Mouse (Mus musculus) MEL (cell line): ENCODE data around the gene Olfr1131.
"Not testable (repeated sequence)": the region's sequence is repeated elsewhere in the genome, so short reads cannot be mapped to it uniquely, and the experiment has no call there.

Experiments used
- CTCF ChIP-seq, 3 experiments: IDR thresholded peaks in 2 of 3; conservative IDR thresholded peaks in 1 of 3; 2 replicates each; pipeline ENCODE4 v1.5.1; 2011 to 2012; ENCODE audit warnings: low read length in 3 of 3, low read depth in 2 of 3, mild to moderate bottlenecking in 2 of 3, improper control_type of control experiment in 1 of 3, inconsistent platforms in 1 of 3, mixed read lengths in 1 of 3, moderate library complexity in 1 of 3; ENCODE audit not compliant: control insufficient read depth in 1 of 3, insufficient read depth in 1 of 3, poor library complexity in 1 of 3, severe bottlenecking in 1 of 3
- E2F4 ChIP-seq: IDR thresholded peaks from 2 replicates; pipeline ENCODE4 v1.6.1; 2011; ENCODE audit warnings: low read depth, low read length, improper control_type of control experiment, borderline replicate concordance
- POLR2A ChIP-seq, 2 experiments: IDR thresholded peaks; 2 replicates each; pipeline ENCODE4 v1.6.1; 2011 to 2012; ENCODE audit warnings: low read length in 2 of 2, mild to moderate bottlenecking in 2 of 2, control low read depth in 1 of 2, improper control_type of control experiment in 1 of 2, low read depth in 1 of 2, moderate library complexity in 1 of 2; ENCODE audit not compliant: control insufficient read depth in 1 of 2, insufficient read depth in 1 of 2, poor library complexity in 1 of 2
- TCF12 ChIP-seq: IDR thresholded peaks from 2 replicates; pipeline ENCODE4 v1.6.1; 2014; ENCODE audit warnings: low read depth, mild to moderate bottlenecking, inconsistent platforms, low read length, improper control_type of control experiment, moderate library complexity
- UBTF ChIP-seq: IDR thresholded peaks from 2 replicates; pipeline ENCODE4 v1.6.1; 2012; ENCODE audit warnings: low read depth, mild to moderate bottlenecking, inconsistent platforms, low read length, improper control_type of control experiment, moderate library complexity, borderline replicate concordance; ENCODE audit not compliant: insufficient read depth

DNA sequence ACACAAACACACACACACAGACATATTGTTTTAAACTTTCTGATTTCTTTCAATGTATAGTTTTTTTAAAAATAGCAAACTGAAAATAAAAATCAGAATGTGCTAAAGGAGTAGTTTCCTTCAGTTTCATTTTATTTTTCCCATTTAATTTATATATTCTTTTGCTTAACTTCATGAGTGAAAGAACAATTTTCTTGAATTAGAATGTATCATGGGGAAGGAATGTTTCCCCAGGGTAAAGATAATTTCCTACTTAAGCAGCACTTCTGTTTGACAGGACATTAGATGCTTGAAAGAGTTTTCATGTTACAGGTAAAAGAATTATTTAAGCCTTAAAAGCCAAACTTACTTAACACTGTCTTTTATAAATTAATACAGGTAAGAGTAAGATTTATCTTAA lies 21.0 kb upstream of the Olfr1131 start, which contains the start of gene Olfr1130:
- not testable (repeated sequence) for TF ChIP-seq TCF12; E2F4; POLR2A (IDR thresholded peaks at IDR 0.05; ENCODE audit: control insufficient read depth in 1 of 2, insufficient read depth in 1 of 2, low read depth in 1 of 2, low read length in 2 of 2, poor library complexity in 1 of 2); CTCF (IDR thresholded peaks at IDR 0.05 in 2 of 3, conservative IDR thresholded peaks at IDR 0.05 in 1 of 3; ENCODE audit: control insufficient read depth in 1 of 3, insufficient read depth in 1 of 3, low read depth in 2 of 3, low read length in 3 of 3, poor library complexity in 1 of 3, severe bottlenecking in 1 of 3); UBTF
